Mouse (Mus musculus): ENCODE results near the gene Bhlhe40.

DNA sequence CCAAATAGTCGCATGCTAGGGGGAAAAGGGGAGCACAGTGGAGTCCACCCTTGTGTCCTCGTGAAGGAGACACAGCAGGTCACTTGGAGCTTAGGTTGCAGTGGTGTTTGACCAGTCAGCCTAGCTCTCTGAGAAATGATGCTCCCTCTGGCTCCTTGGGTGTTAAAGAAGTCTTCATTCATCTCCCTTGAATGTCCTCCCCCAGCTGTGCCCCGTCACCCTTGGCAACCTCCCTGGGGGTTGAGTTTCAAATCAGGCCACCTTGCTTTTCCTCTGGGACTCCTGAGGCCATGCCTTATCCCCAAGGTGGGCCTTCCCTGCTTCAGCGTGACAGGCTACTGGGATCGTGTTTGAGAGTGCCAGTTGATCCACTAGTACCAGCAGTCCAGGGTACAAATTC lies 17.8 kb downstream of the Bhlhe40 start:
- TF ChIP-seq POLR2A (IDR thresholded peaks at IDR 0.05; ENCODE audit: control insufficient read depth, extremely low read depth, insufficient read depth, low read length, poor library complexity) (no peak), CTCF (IDR thresholded peaks at IDR 0.05; ENCODE audit: borderline replicate concordance, control insufficient read depth, extremely low read depth, insufficient read depth, low read length, poor library complexity) (no peak)
